In the genomic region with DNA sequence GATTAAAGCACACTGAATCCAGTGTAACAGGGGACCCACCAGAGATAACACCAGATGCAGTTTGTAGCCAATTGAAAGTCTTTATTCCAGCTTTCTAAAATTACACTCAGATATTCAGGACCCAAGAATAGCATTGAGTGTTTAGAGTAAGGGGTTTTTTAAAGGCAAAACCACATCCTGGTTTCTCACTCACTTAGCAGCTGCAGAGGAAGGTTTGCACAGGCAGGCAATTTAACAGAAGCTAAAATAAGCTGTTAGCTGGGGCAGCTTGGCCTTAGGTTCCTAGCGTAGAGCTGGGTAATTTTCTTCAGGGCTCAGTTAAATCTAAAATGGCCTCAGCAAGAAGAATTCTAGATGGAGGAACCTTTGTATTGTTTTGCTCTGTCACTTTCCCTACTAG, we compare ENCODE assay signal across 15 mouse cellular contexts. TPM values are rescaled to one million over a fixed set of nuclear protein-coding genes. Genes with fewer than 3 reads are reported as not detected.
A peak's percentile ranks its signal among the peaks of the same experiment; 100 is the strongest.
DNase-seq lines count a peak whose midpoint lies in the region; ATAC-seq and TF ChIP-seq lines count a peak whose summit lies in the region.
"Had no signal": no experiment of that assay in that cellular context is flagged by ENCODE, and none has a peak within 500 bp of the region (broad histone marks: within the 10 kb centered on the region; RNA-seq: fewer than 3 reads in every experiment).

No protein-coding gene starts in this region.

- no peak for TF ChIP-seq CTCF in thymus, adult 2 months (IDR thresholded peaks at IDR 0.05; ENCODE audit: borderline replicate concordance, control insufficient read depth, extremely low read depth, insufficient read depth, low read length, poor library complexity)

- H3K27me3 ChIP-seq in heart, embryonic 12.5 days (replicated peaks), result no peaks in the 10 kb centered on the region
- H3K27me3 ChIP-seq in thymus, adult 2 months (ENCODE audit: control insufficient read depth, insufficient read depth, low read length), result no peaks in the 10 kb centered on the region
- no peaks in the 10 kb centered on the region for H3K27me3 ChIP-seq in kidney, embryonic 16.5 days (ENCODE audit: insufficient read depth, low read length)
- H3K27me3 ChIP-seq: limb, embryonic 12.5 days; neural tube, embryonic 13.5 days had no signal

- DNase-seq in heart, postnatal 36 days, result no peak
- peak; percentile 49 for DNase-seq in thymus, adult 2 months
- DNase-seq in thymus, postnatal 25 days, result no peak
- DNase-seq in brain, adult 2 months (ENCODE audit: low read depth, low spot score), result peak; percentile 45
- peak; percentile 59 for DNase-seq in thymus, postnatal 14 days
- no peak for DNase-seq in kidney, adult 18-20 months
- DNase-seq: adrenal gland, adult 8-10 months; cerebellum, adult 9-10 months; heart, postnatal 4 days had no signal

- H3K4me3 ChIP-seq in heart, embryonic 12.5 days, result no peak overlapping the region
- H3K4me3 ChIP-seq in thymus, adult 2 months (ENCODE audit: control insufficient read depth, insufficient read depth, low read length), result no peak overlapping the region
- no peak overlapping the region for H3K4me3 ChIP-seq in kidney, embryonic 16.5 days (ENCODE audit: low read length)
- H3K4me3 ChIP-seq: limb, embryonic 12.5 days; neural tube, embryonic 13.5 days had no signal

- H3K9me3 ChIP-seq in heart, embryonic 12.5 days (replicated peaks), result no peaks in the 10 kb centered on the region
- H3K9me3 ChIP-seq in kidney, embryonic 16.5 days (ENCODE audit: low read length), result no peaks in the 10 kb centered on the region
- H3K9me3 ChIP-seq: limb, embryonic 12.5 days; neural tube, embryonic 13.5 days had no signal

- no peaks in the 10 kb centered on the region for H3K36me3 ChIP-seq in heart, embryonic 12.5 days
- H3K36me3 ChIP-seq in thymus, adult 2 months (ENCODE audit: control insufficient read depth, insufficient read depth, low read length), result no peaks in the 10 kb centered on the region
- H3K36me3 ChIP-seq in kidney, embryonic 16.5 days (ENCODE audit: insufficient read depth, low read length), result no peaks in the 10 kb centered on the region
- H3K36me3 ChIP-seq: limb, embryonic 12.5 days; neural tube, embryonic 13.5 days had no signal

- no peak for ATAC-seq in heart, embryonic 12.5 days (ENCODE audit: insufficient number of reproducible peaks, low FRiP score)
- no peak for ATAC-seq in kidney, embryonic 16.5 days (ENCODE audit: low FRiP score, low TSS enrichment)
- ATAC-seq: midbrain, embryonic 16.5 days had no signal

- no peak for TF ChIP-seq POLR2A in thymus, adult 2 months (IDR thresholded peaks at IDR 0.05; ENCODE audit: control insufficient read depth, extremely low read depth, insufficient read depth, low read length, poor library complexity)

- H3K9ac ChIP-seq in heart, embryonic 12.5 days, result no peak overlapping the region
- H3K9ac ChIP-seq in kidney, embryonic 16.5 days (replicated peaks; ENCODE audit: low read length), result no peak overlapping the region
- H3K9ac ChIP-seq: limb, embryonic 12.5 days; neural tube, embryonic 13.5 days had no signal

- intact Hi-C loops in heart, postnatal 36 days (cut with DNase I), result no loop called here

- WGBS in heart, embryonic 12.5 days, result 59% methylated on average over 1 of the region's 1 CpGs
- WGBS in thymus, adult 2 months, result 5% methylated on average over 1 of the region's 1 CpGs
- 93% methylated on average over 1 of the region's 1 CpGs for WGBS in kidney, embryonic 16.5 days

- H3K4me1 ChIP-seq in heart, embryonic 12.5 days (replicated peaks), result peaks cover 48% of the 10 kb centered on the region
- H3K4me1 ChIP-seq in thymus, adult 2 months (replicated peaks; ENCODE audit: control insufficient read depth, insufficient read depth, low read length), result peaks cover 17% of the 10 kb centered on the region
- peaks cover 12% of the 10 kb centered on the region for H3K4me1 ChIP-seq in kidney, embryonic 16.5 days (ENCODE audit: insufficient read depth, low read length)

- H3K27ac ChIP-seq in heart, embryonic 12.5 days (ENCODE audit: poor library complexity, severe bottlenecking), result peak overlapping the region; percentile 76
- no peak overlapping the region for H3K27ac ChIP-seq in thymus, adult 2 months (ENCODE audit: control insufficient read depth, insufficient read depth, low read length)
- H3K27ac ChIP-seq in kidney, embryonic 16.5 days (ENCODE audit: low read length), result no peak overlapping the region
- H3K27ac ChIP-seq: kidney, postnatal 0 days; limb, embryonic 12.5 days; neural tube, embryonic 13.5 days had no signal

- H3K4me2 ChIP-seq in heart, embryonic 12.5 days, result no peak overlapping the region
- H3K4me2 ChIP-seq in kidney, embryonic 16.5 days (replicated peaks; ENCODE audit: low read depth, low read length), result no peak overlapping the region
- H3K4me2 ChIP-seq: limb, embryonic 12.5 days; neural tube, embryonic 13.5 days had no signal

RNA-seq across cellular contexts. Expression of a gene that starts 13.6 kb away (rescaled TPM):
- polyA plus RNA-seq in heart, embryonic 12.5 days (2016; fragmentation: Nextera tagmentation; extraction: Ambion mirVana), result 24.1 TPM in 2 replicates
- total RNA-seq in heart, postnatal 36 days (2021), result 10 to 100 TPM; 51.1 to 56.3 TPM
- 182 and 189 TPM in 2 replicates for polyA plus RNA-seq in thymus, adult 2 months (2012; rRNA removed)
- 33.8 and 35.3 TPM in 2 replicates for polyA plus RNA-seq in kidney, embryonic 16.5 days (2015; fragmentation: Nextera tagmentation; extraction: Ambion mirVana)

Comparison
In these comparisons a context has a peak if more than half of its experiments do, and no peak if none do; other contexts are left out.
1. DNase-seq: peak in thymus, adult 2 months (single experiment), brain, adult 2 months (single experiment) and thymus, postnatal 14 days (single experiment); none in heart, postnatal 36 days (0 of 2), thymus, postnatal 25 days (single experiment) and kidney, adult 18-20 months (single experiment).